Mouse (Mus musculus) right cerebral cortex, postnatal 36 days (tissue): Measurements from ENCODE around the gene Zfc3h1.

ENCODE experiments used
- DNase-seq, 2 experiments: peaks; one replicate each; pipeline ENCODE4 v3.0.0; 2022; ENCODE audit warnings: low spot score in 2 of 2, mixed read lengths in 1 of 2

Zfc3h1 gene

DNA sequence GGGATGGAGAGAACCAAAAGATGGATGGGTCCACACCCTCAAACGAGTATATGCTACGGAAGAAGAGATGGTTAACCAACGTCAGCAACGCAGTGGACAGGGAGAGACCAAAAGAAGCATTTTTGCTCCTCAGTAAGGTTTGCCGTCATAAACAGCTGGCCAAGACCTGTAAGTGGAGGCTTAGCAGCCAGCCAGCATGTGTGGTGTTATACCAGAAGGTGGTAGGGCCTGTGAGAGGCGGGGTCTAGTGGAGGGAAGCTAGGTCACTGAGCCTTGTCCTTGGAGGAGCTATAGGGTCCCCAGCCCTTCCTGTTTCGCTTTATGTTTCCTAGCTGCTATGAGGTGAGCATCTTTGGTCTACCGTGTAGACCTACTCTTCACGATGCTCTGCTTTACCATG is 91.7 kb downstream of the Zfc3h1 start:
- no peak for DNase-seq

DNA sequence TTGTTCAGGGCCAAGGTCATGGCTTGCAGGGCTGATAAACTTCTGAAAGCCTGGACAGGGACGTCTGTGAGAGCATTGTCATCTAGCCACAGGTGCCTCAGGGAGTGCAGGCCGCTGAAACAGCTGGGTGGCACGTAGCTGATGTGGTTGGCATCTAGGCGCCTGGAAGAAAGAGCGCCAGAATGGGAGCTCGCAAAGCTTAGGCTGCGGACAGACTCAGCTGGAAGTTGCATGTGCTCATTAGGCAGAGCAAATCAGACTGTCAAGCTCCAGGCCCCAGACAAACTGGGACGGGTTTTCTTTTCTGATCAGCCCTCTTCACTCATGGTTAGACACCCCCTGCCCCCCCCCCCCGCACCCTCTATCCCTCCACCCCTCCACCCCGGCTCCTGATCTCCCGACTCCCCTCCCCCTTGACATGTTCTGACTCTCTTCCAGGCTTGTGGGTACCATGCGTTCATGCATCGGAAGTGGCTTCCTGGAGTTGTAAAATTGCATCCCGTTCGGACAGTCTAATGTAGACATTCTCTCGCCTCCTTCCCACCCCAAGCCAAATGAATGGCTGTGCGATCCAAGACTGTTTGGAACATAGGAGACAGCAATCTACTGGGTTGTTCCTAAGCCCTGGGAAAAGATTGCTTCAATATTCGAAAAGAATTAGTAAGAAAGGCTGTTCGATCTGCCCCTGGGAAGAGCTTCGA is 93.8 kb downstream of the Zfc3h1 start:
- no peak for DNase-seq
